Comparison of ENCODE assay signal across 10 mouse cellular contexts in genomic region chr16:33676347-33677312, GRCm38 (mm10). TPM values are rescaled to one million over a fixed set of nuclear protein-coding genes. Genes with fewer than 3 reads are reported as not detected.
DNase-seq lines count a peak whose midpoint lies in the region; ATAC-seq lines count a peak whose summit lies in the region.
"Had no signal": no experiment of that assay in that cellular context is flagged by ENCODE, and none has a peak within 500 bp of the region (broad histone marks: within the 10 kb centered on the region; RNA-seq: fewer than 3 reads in every experiment).

No protein-coding gene starts in this region.

- no peak overlapping the region for H3K4me3 ChIP-seq in embryonic facial prominence, embryonic 15.5 days (replicated peaks)
- no peak overlapping the region for H3K4me3 ChIP-seq in embryonic facial prominence, embryonic 10.5 days
- H3K4me3 ChIP-seq: erythroblast, embryonic 14.5 days had no signal

- no peaks in the 10 kb centered on the region for H3K9me3 ChIP-seq in embryonic facial prominence, embryonic 15.5 days (replicated peaks)
- H3K9me3 ChIP-seq in embryonic facial prominence, embryonic 10.5 days: no peaks in the 10 kb centered on the region

- 54% methylated on average over 7 of the region's 7 CpGs for WGBS in embryonic facial prominence, embryonic 15.5 days
- 77% methylated on average over 7 of the region's 7 CpGs for WGBS in embryonic facial prominence, embryonic 10.5 days

- no peak overlapping the region for H3K9ac ChIP-seq in embryonic facial prominence, embryonic 15.5 days

- H3K36me3 ChIP-seq in embryonic facial prominence, embryonic 15.5 days: no peaks in the 10 kb centered on the region
- H3K36me3 ChIP-seq in embryonic facial prominence, embryonic 10.5 days (replicated peaks): no peaks in the 10 kb centered on the region

- H3K27ac ChIP-seq in embryonic facial prominence, embryonic 15.5 days (replicated peaks): peak overlapping the region; percentile 5; the same call in 1 of the 2 replicates
- H3K27ac ChIP-seq in embryonic facial prominence, embryonic 10.5 days (replicated peaks): no peak overlapping the region

- peaks cover 11% of the 10 kb centered on the region; the same call in 1 of the 2 replicates for H3K4me1 ChIP-seq in embryonic facial prominence, embryonic 15.5 days
- peaks cover 20% of the 10 kb centered on the region for H3K4me1 ChIP-seq in embryonic facial prominence, embryonic 10.5 days

- no peak overlapping the region for H3K4me2 ChIP-seq in embryonic facial prominence, embryonic 15.5 days (replicated peaks)

- no peak for DNase-seq in embryonic facial prominence, embryonic 10.5 days (ENCODE audit: low spot score)
- peak; percentile 67 for DNase-seq in urinary bladder, postnatal 14 days (ENCODE audit: low spot score)
- no peak for DNase-seq in urinary bladder, adult 2 months (ENCODE audit: low spot score)
- DNase-seq in kidney, postnatal 25 days: peak; percentile 58 to 78
- DNase-seq in cerebellum, adult 11 months: no peak
- DNase-seq in left cerebral cortex, adult 11 months (ENCODE audit: low spot score): no peak
- DNase-seq in layer of hippocampus, adult 18-20 months (ENCODE audit: low spot score in 2 of 2): no peak
- DNase-seq: layer of hippocampus, adult 9-11 months had no signal

- ATAC-seq in embryonic facial prominence, embryonic 15.5 days (ENCODE audit: insufficient number of reproducible peaks, low FRiP score, low TSS enrichment, low read depth): no peak

- no peaks in the 10 kb centered on the region for H3K27me3 ChIP-seq in embryonic facial prominence, embryonic 15.5 days
- no peaks in the 10 kb centered on the region for H3K27me3 ChIP-seq in embryonic facial prominence, embryonic 10.5 days (replicated peaks; ENCODE audit: low read depth, poor library complexity, severe bottlenecking)

RNA-seq across cellular contexts. Expression of gene Heg1, which starts 7.5 kb away (rescaled TPM):
- 19.5 and 20.4 TPM in 2 replicates for polyA plus RNA-seq in embryonic facial prominence, embryonic 15.5 days (2015; fragmentation: Nextera tagmentation; extraction: Ambion mirVana)
- polyA plus RNA-seq in embryonic facial prominence, embryonic 10.5 days (2016; fragmentation: Nextera tagmentation; extraction: Ambion mirVana): 11.8 and 15.0 TPM in 2 replicates
- 66.3 and 86.7 TPM in 2 replicates for polyA plus RNA-seq in urinary bladder, adult 2 months (2012; rRNA removed)
- 10 to 100 TPM; 21.1 to 21.4 TPM for total RNA-seq in layer of hippocampus, adult 18-20 months (2021)

Comparison
In these comparisons a context has a peak if more than half of its experiments do, and no peak if none do; other contexts are left out.
1. DNase-seq: peak in urinary bladder, postnatal 14 days (single experiment) and kidney, postnatal 25 days (2 of 2); none in embryonic facial prominence, embryonic 10.5 days (single experiment), urinary bladder, adult 2 months (single experiment), cerebellum, adult 11 months (single experiment), left cerebral cortex, adult 11 months (single experiment) and layer of hippocampus, adult 18-20 months (0 of 2).